Mouse (Mus musculus) embryonic facial prominence, embryonic 14.5 days (tissue): ENCODE measurements around the gene Sh3pxd2a. TPM values are rescaled to one million over a fixed set of nuclear protein-coding genes. Genes with fewer than 3 reads are reported as not detected.

Experiments used
- ATAC-seq: fragments of 200-750 bp; cut with Nextera tagmentation; 2 replicates; pipeline ENCODE4 v1.8.0; 2017; ENCODE audit warnings: low read depth, moderate number of reproducible peaks, moderate TSS enrichment
- DNase-seq: peaks from one replicate; pipeline ENCODE4 v3.0.0-alpha.2; 2015; ENCODE audit warnings: low spot score
- H3K27ac ChIP-seq: fragments of 300-500 bp; sonication (generic); replicated peaks from 2 replicates; pipeline ENCODE4 v1.5.1; 2014; ENCODE audit warnings: low read depth, mild to moderate bottlenecking, low read length, moderate library complexity
- H3K27me3 ChIP-seq: fragments of 300-500 bp; sonication (generic); replicated peaks from 2 replicates; pipeline ENCODE4 v1.6.1; 2014; ENCODE audit warnings: low read length; ENCODE audit not compliant: control insufficient read depth, insufficient read depth
- H3K36me3 ChIP-seq: fragments of 300-500 bp; sonication (generic); 2 replicates; pipeline ENCODE4 v1.6.1; 2014; ENCODE audit warnings: low read length, mixed read lengths; ENCODE audit not compliant: control insufficient read depth, insufficient read depth
- H3K4me1 ChIP-seq: fragments of 300-500 bp; sonication (generic); 2 replicates; pipeline ENCODE4 v1.6.1; 2014; ENCODE audit warnings: antibody characterized with exemption, low read length; ENCODE audit not compliant: control insufficient read depth, insufficient read depth
- H3K4me2 ChIP-seq: fragments of 300-500 bp; sonication (generic); 2 replicates; pipeline ENCODE4 v1.6.1; 2014; ENCODE audit warnings: low read depth, mild to moderate bottlenecking, low read length, moderate library complexity, mixed read lengths
- H3K4me3 ChIP-seq: fragments of 300-500 bp; sonication (generic); 2 replicates; pipeline ENCODE4 v1.5.1; 2014; ENCODE audit warnings: low read depth, mild to moderate bottlenecking, low read length
- H3K9ac ChIP-seq: fragments of 300-500 bp; sonication (generic); 2 replicates; pipeline ENCODE4 v1.6.1; 2014; ENCODE audit warnings: low read depth, mild to moderate bottlenecking, low read length, moderate library complexity, mixed read lengths
- H3K9me3 ChIP-seq: fragments of 300-500 bp; sonication (generic); 2 replicates; pipeline ENCODE4 v1.6.1; 2016; ENCODE audit warnings: low read length; ENCODE audit not compliant: control insufficient read depth
- WGBS: fragments of 180-500 bp; shearing (Covaris S2); extraction: QIAGEN DNeasy Blood & Tissue Kit; methylation state at CpG from one replicate; pipeline ENCODE4 v1.1.7; 2014; 5-methylcytosine and 5-hydroxymethylcytosine counted together
- polyA plus RNA-seq: library from polyadenylated mRNA; unstranded; fragments of >200 nt; fragmentation: Nextera tagmentation; extraction: Ambion mirVana; gene quantifications from 2 replicates; pipeline ENCODE4 v1.2.1, GENCODE M21; 2014

Gene Sh3pxd2a
- polyA plus RNA-seq, 1 experiment from 2014 or later: 20.3 TPM

DNA sequence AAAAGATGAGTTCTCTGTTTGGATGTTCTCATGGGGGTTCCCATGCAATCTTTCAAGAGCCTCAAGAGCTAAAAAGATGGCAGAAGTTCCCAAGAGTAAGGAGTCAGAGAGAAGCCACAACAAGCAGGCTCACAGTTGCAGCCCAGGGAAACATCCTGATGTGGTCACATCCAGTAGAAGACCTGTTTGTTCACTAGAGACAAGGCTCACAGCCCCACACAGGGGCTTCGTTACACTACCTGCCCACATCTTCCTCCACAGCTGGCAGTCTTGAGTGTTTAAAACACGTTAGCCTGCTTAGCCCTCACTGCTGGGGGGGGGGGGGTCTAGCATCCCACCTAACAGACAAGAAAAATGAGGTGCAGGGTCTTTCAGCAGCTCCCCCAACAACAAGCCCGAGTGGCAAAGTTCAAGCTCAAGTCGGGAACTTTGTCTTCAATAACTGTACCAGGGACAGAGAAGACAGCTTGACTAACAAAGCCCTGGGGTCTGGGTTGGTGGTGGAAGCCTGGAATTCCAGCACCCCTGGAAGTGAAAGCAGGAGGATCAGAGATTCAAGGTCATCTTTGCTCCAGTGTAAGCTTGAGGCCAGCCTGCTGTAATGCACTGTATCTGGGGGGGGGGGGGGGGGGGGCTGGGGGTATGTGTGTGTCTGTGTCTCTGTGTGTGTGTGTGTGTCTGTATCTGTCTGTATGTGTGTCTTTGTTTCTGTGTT, 14.5 kb downstream of the Sh3pxd2a start:
- ATAC-seq (no peak), DNase-seq (no peak)
- 57% methylated on average over 4 of the region's 4 CpGs for WGBS
- 0 out of 2 replicates have a peak overlapping the region, but pooled peaks have one; percentile 15 for H3K9ac ChIP-seq
- H3K9me3 ChIP-seq: no peaks in the 10 kb centered on the region
- H3K27ac ChIP-seq: no peak overlapping the region
- H3K27me3 ChIP-seq: no peaks in the 10 kb centered on the region
- H3K4me1 ChIP-seq: peaks cover 60% of the 10 kb centered on the region
- no peak overlapping the region for H3K4me2 ChIP-seq
- no peak overlapping the region for H3K4me3 ChIP-seq
- H3K36me3 ChIP-seq: no peaks in the 10 kb centered on the region

DNA sequence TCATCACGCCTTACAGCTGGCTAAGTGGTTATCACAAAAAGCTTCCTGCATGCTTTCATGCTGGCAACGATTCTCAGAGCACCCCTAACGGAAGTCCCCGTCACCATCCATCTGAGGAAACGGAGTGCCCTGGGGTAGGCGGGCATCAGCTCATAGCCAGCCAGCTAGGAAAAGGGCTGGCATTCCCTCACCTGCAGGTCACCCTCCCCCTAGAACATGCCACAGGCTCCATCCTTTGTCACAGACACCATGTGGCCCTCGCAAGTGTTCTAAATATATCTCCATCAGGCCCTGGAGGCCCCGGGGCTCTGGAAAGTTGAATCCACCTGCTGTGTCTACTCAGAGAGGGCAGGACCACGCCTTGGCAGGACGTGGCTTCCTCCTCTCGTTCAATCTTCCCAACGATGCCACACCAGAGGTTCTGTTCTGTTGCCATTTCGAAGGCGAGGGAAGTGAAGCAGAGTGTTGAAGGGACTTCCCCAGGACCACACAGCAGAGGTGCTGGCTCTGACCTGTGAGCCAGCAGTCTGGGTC, 15.5 kb downstream of the Sh3pxd2a start:
- no peak for ATAC-seq
- no peak overlapping the region for H3K9ac ChIP-seq

DNA sequence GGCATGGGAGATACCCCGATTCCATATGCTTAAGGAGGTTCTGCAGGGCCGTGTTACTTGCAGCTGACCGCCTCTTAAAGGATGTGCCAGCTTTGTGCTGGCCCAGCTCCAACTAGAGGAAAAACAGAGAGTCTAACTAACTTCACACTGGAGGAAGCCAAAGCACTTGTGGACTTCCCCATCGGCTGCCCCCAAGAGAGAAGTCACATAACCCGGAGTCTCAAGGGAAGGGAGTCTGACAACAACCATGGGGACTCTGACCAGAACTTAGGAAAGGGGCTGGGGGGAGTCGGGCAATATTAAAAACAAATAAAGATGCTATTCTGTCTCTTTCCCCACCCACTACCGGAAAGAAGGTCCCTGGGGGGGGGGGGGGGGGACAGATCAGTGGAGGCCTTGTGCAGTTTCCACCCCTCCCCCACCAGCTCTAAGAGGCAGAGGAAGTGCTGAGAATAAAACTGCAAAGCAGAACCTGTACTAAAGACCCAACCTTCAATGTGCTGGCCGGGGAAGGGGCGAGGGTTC, 17.3 kb downstream of the Sh3pxd2a start:
- peak overlapping the region; percentile 44 for H3K27ac ChIP-seq
- DNase-seq (peak; percentile 81), ATAC-seq (no peak)
- H3K36me3 ChIP-seq: no peaks in the 10 kb centered on the region
- H3K9ac ChIP-seq: peak overlapping the region; percentile 22; the same call in 1 of the 2 replicates
- no peak overlapping the region for H3K4me3 ChIP-seq
- H3K9me3 ChIP-seq: no peaks in the 10 kb centered on the region
- H3K4me2 ChIP-seq: peak overlapping the region; percentile 25; the same call in 1 of the 2 replicates
- H3K27me3 ChIP-seq: no peaks in the 10 kb centered on the region
- WGBS: 33% methylated on average over 8 of the region's 9 CpGs
- H3K4me1 ChIP-seq: peaks cover 70% of the 10 kb centered on the region

More for the DNA sequence above, 15.5 kb downstream of the Sh3pxd2a start:
- Histone ChIP-seq H3K27ac (no peak overlapping the region), H3K4me2 (no peak overlapping the region), H3K36me3 (no peaks in the 10 kb centered on the region), H3K27me3 (no peaks in the 10 kb centered on the region), H3K4me1 (peaks cover 60% of the 10 kb centered on the region), H3K4me3 (no peak overlapping the region), H3K9me3 (no peaks in the 10 kb centered on the region)
- DNase-seq: no peak
- WGBS: 77% methylated on average over 14 of the region's 14 CpGs

DNA sequence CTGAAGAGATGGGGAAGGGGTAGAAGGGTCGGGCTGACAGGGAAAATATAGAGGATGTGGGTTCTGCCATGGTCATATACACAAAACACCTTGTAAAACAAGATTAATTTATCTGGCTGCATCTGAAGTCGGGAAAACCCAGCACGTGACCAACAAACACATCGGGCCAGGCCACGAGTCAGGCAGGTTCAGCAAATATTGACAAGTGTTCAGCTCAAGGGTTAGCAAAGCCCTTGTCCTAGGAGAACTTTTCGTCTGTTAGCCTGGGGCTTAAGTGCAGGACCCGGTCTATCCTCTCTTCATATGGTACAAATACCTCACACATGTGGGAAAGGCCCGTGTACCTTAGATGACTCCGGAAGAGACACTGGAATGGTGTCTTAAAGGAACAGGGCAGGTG, 18.1 kb downstream of the Sh3pxd2a start:
- 66% methylated on average over 9 of the region's 9 CpGs for WGBS
- H3K9me3 ChIP-seq: no peaks in the 10 kb centered on the region
- H3K27ac ChIP-seq: peak overlapping the region; percentile 44
- no peak overlapping the region for H3K4me2 ChIP-seq
- DNase-seq (no peak), ATAC-seq (no peak)
- no peaks in the 10 kb centered on the region for H3K36me3 ChIP-seq
- no peak overlapping the region for H3K9ac ChIP-seq
- H3K4me1 ChIP-seq: peaks cover 76% of the 10 kb centered on the region
- no peak overlapping the region for H3K4me3 ChIP-seq
- H3K27me3 ChIP-seq: no peaks in the 10 kb centered on the region

DNA sequence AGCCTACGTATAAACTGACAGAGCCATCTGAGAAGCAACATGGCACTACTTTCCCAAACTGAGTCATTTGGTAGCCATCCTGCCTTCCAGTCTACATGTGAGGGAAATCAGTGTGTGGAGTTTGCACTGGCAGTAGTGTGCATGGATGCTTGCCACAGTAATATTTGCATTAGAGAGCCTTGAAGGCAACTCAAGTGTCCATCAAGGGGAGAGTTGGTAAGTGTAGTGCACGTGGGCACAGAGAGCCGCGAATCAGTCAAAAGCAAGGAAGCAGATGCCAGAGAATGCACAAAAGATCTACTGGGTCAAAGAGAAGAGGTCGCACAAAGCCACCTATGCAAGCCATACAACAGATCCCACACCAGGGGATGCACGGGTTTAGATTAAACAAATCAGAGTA, 18.5 kb downstream of the Sh3pxd2a start:
- peak overlapping the region; percentile 44 for H3K27ac ChIP-seq
- H3K36me3 ChIP-seq: no peaks in the 10 kb centered on the region
- peaks cover 77% of the 10 kb centered on the region for H3K4me1 ChIP-seq
- WGBS: 84% methylated on average over 6 of the region's 6 CpGs
- ATAC-seq (no peak), DNase-seq (no peak)
- no peak overlapping the region for H3K9ac ChIP-seq
- H3K4me2 ChIP-seq: no peak overlapping the region
- no peaks in the 10 kb centered on the region for H3K9me3 ChIP-seq
- H3K4me3 ChIP-seq: no peak overlapping the region
- H3K27me3 ChIP-seq: no peaks in the 10 kb centered on the region

DNA sequence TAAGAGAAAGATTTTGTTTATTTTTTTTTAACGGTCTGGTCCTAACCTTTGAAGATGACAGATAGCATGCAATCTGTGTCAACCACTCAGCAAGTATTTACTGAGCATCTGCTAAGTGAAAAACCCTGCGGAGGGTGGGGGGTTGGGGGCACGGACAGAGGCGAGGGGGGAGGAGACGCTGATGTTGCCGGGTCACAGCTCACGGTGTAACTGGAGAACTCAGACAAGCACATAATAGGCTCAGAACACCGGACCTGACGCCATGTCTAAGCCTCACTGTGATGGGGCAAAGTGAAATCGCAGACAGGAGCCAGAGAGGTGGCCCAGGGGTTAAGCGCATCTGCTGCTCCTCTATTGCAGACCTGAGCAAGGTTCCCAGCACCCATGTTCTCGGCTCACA, 19.7 kb downstream of the Sh3pxd2a start:
- no peaks in the 10 kb centered on the region for H3K27me3 ChIP-seq
- H3K9me3 ChIP-seq: no peaks in the 10 kb centered on the region
- WGBS: 34% methylated on average over 12 of the region's 12 CpGs
- no peak overlapping the region for H3K9ac ChIP-seq
- no peak for ATAC-seq
- DNase-seq: no peak
- no peaks in the 10 kb centered on the region for H3K36me3 ChIP-seq
- peaks cover 73% of the 10 kb centered on the region for H3K4me1 ChIP-seq
- H3K4me2 ChIP-seq: no peak overlapping the region
- H3K4me3 ChIP-seq: no peak overlapping the region
- H3K27ac ChIP-seq: no peak overlapping the region

DNA sequence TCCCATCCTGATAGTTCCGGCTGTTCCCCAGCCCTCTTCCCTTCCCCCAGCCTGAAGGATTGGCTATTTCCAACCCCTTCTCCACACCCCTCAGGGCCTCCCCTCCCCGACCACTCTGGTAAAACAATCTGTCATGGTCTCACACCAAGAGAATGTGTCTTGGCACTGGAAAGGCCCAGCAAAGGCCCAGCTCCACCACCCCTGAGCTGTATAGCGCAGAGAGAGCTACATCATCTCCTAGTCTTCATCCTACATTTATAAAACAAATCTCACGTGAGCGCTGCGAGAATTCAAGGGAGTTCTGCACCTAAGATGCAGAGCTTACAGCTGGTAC, 21.9 kb downstream of the Sh3pxd2a start:
- H3K27me3 ChIP-seq: no peaks in the 10 kb centered on the region
- no peak overlapping the region for H3K9ac ChIP-seq
- peak; percentile 16; the same call in 1 of the 2 replicates for ATAC-seq
- H3K4me2 ChIP-seq: no peak overlapping the region
- no peaks in the 10 kb centered on the region for H3K9me3 ChIP-seq
- DNase-seq: no peak
- H3K4me1 ChIP-seq: peaks cover 78% of the 10 kb centered on the region
- H3K27ac ChIP-seq: no peak overlapping the region
- H3K4me3 ChIP-seq: no peak overlapping the region
- H3K36me3 ChIP-seq: no peaks in the 10 kb centered on the region
- 63% methylated on average over 6 of the region's 6 CpGs for WGBS

DNA sequence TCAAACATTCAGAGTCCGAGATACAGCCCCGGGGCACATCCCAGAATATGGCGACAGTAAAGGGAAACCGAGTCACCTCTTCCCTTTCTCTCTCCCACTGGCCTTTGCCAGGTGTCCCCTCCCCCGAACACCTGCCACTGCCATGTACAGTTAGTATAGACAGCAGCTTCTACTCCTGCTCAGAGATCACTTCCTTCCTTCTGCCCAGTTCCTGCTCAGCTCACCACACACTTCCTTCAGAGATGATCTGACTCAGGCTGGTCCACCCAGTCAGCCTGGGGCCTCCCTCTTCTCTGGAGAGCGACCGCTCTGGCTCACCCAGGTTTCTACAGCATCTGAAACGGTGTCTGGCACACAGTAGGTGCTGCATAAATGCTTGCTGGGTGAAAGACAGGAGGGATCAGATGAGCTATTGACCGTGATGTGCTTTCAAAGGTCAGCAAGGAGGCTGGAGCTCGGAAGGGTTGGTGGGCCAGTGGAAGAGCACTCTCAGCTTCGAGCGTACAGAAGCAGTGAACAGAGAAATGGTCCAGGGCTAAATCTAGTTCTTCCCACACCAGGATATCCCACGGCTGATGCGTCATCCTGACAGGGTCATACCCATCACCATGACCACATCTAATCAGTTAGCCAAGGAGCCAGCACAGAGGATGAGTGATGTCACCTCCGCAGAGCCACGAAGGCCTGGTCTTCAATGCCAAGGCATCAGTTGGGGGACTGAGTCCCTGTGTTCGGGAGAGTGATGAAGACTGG, 22.5 kb downstream of the Sh3pxd2a start:
- Histone ChIP-seq H3K9ac (no peak overlapping the region), H3K4me2 (no peak overlapping the region), H3K4me1 (peaks cover 72% of the 10 kb centered on the region), H3K27me3 (no peaks in the 10 kb centered on the region), H3K36me3 (no peaks in the 10 kb centered on the region), H3K9me3 (no peaks in the 10 kb centered on the region), H3K27ac (no peak overlapping the region), H3K4me3 (no peak overlapping the region)
- no peak for ATAC-seq
- no peak for DNase-seq
- 83% methylated on average over 17 of the region's 17 CpGs for WGBS
